Mouse (Mus musculus): ENCODE results near the gene Sik3. TPM values are rescaled to one million over a fixed set of nuclear protein-coding genes. Genes with fewer than 3 reads are reported as not detected.

Sik3 gene
- polyA plus RNA-seq, 1 experiment, result 13.7 TPM

- H3K27ac ChIP-seq (ENCODE audit: insufficient read depth, low read length), result no peak overlapping the region
Measured at GRCm38 (mm10) chr9:46061696-46062425, 49.2 kb downstream of the Sik3 start.

DNA sequence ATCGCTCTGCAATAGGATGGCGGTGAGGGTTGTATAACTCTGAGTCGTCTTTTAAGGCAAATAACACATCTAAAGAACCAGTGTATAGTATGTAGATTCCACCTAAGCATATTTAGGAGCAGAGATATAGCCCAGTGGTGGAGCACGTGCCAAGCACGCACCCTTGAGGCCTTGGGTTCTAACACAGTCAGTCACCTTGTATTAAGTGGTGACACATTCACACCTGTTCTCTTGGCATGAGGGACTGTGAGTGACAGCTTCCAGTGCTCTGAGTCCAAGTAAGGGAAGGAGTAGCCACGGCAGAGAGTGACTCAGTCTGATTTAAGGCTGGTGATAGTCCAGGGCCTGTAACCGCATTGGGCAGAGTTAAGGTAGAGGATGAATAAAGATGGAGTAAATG is 51.7 kb downstream of the Sik3 start:
- 93% methylated on average over 7 of the region's 7 CpGs for WGBS

More at GRCm38 (mm10) chr9:46061696-46062425, 49.2 kb downstream of the Sik3 start:
- 80% methylated on average over 9 of the region's 9 CpGs for WGBS
- H3K4me3 ChIP-seq (ENCODE audit: extremely low read depth, insufficient read depth, insufficient read length), result no peak overlapping the region
- H3K36me3 ChIP-seq (ENCODE audit: control insufficient read depth, insufficient read depth, low read length), result no peaks in the 10 kb centered on the region
- no peaks in the 10 kb centered on the region for H3K4me1 ChIP-seq (ENCODE audit: control insufficient read depth, insufficient read depth, insufficient read length)
- H3K27me3 ChIP-seq (ENCODE audit: control insufficient read depth, insufficient read depth, low read length), result no peaks in the 10 kb centered on the region
- no peak for TF ChIP-seq POLR2A (IDR thresholded peaks at IDR 0.05; ENCODE audit: low read depth, low read length)
- TF ChIP-seq CTCF (IDR thresholded peaks at IDR 0.05; ENCODE audit: extremely low read depth, insufficient read depth, insufficient read length, insufficient replicate concordance), result no peak
- no peak for DNase-seq (ENCODE audit: low read depth in 1 of 2, low spot score in 2 of 2)

GRCm38 (mm10) chr9:46066711-46067110 is 54.1 kb downstream of the Sik3 start:
- WGBS, result 91% methylated on average over 4 of the region's 4 CpGs
- TF ChIP-seq POLR2A (IDR thresholded peaks at IDR 0.05; ENCODE audit: low read depth, low read length) (no peak), CTCF (IDR thresholded peaks at IDR 0.05; ENCODE audit: extremely low read depth, insufficient read depth, insufficient read length, insufficient replicate concordance) (no peak)

More for the DNA sequence above, 51.7 kb downstream of the Sik3 start:
- no peak for TF ChIP-seq CTCF (IDR thresholded peaks at IDR 0.05; ENCODE audit: extremely low read depth, insufficient read depth, insufficient read length, insufficient replicate concordance)
- TF ChIP-seq POLR2A (IDR thresholded peaks at IDR 0.05; ENCODE audit: low read depth, low read length), result no peak
- Histone ChIP-seq H3K27me3 (ENCODE audit: control insufficient read depth, insufficient read depth, low read length) (no peaks in the 10 kb centered on the region), H3K4me3 (ENCODE audit: extremely low read depth, insufficient read depth, insufficient read length) (no peak overlapping the region), H3K36me3 (ENCODE audit: control insufficient read depth, insufficient read depth, low read length) (no peaks in the 10 kb centered on the region), H3K27ac (ENCODE audit: insufficient read depth, low read length) (no peak overlapping the region), H3K4me1 (ENCODE audit: control insufficient read depth, insufficient read depth, insufficient read length) (peaks cover 3% of the 10 kb centered on the region; the same call in 1 of the 2 replicates)
- DNase-seq (ENCODE audit: low read depth in 1 of 2, low spot score in 2 of 2), result no peak

DNA sequence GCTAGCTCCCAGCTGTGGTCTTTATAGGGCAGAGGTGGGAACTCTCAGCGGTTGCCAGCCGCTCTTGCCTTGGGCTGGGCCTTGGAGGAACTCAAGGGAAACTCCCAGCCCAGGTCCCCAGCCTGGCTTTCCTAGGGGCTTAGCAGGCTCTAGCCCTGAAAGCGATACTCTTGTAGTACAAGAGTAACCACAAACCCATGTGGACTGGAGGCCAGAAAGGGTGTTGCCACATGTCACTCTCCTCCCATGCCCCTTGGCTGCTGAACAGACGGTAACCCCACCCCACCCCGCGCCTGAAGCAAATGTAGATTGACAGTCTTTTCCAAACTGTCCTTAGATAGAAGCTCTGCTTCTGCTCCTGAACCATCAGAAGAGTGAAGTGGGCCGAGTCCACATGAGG is 55.1 kb downstream of the Sik3 start:
- peaks cover 3% of the 10 kb centered on the region; the same call in 1 of the 2 replicates for H3K4me1 ChIP-seq (ENCODE audit: control insufficient read depth, insufficient read depth, insufficient read length)
- 38% methylated on average over 7 of the region's 7 CpGs for WGBS
- no peak for DNase-seq (ENCODE audit: low read depth in 1 of 2, low spot score in 2 of 2)
- H3K4me3 ChIP-seq (ENCODE audit: extremely low read depth, insufficient read depth, insufficient read length), result no peak overlapping the region
- TF ChIP-seq CTCF (IDR thresholded peaks at IDR 0.05; ENCODE audit: extremely low read depth, insufficient read depth, insufficient read length, insufficient replicate concordance), result no peak
- no peak for TF ChIP-seq POLR2A (IDR thresholded peaks at IDR 0.05; ENCODE audit: low read depth, low read length)
- no peaks in the 10 kb centered on the region for H3K27me3 ChIP-seq (ENCODE audit: control insufficient read depth, insufficient read depth, low read length)
- no peak overlapping the region for H3K27ac ChIP-seq (ENCODE audit: insufficient read depth, low read length)
- no peaks in the 10 kb centered on the region for H3K36me3 ChIP-seq (ENCODE audit: control insufficient read depth, insufficient read depth, low read length)

More at GRCm38 (mm10) chr9:46066711-46067110, 54.1 kb downstream of the Sik3 start:
- H3K4me3 ChIP-seq (ENCODE audit: extremely low read depth, insufficient read depth, insufficient read length), result no peak overlapping the region
- H3K4me1 ChIP-seq (ENCODE audit: control insufficient read depth, insufficient read depth, insufficient read length), result peaks cover 3% of the 10 kb centered on the region; the same call in 1 of the 2 replicates
- no peaks in the 10 kb centered on the region for H3K36me3 ChIP-seq (ENCODE audit: control insufficient read depth, insufficient read depth, low read length)
- DNase-seq (ENCODE audit: low read depth in 1 of 2, low spot score in 2 of 2), result no peak
- H3K27ac ChIP-seq (ENCODE audit: insufficient read depth, low read length), result no peak overlapping the region
- H3K27me3 ChIP-seq (ENCODE audit: control insufficient read depth, insufficient read depth, low read length), result no peaks in the 10 kb centered on the region

- Histone ChIP-seq H3K27me3 (ENCODE audit: control insufficient read depth, insufficient read depth, low read length) (no peaks in the 10 kb centered on the region), H3K27ac (ENCODE audit: insufficient read depth, low read length) (no peak overlapping the region), H3K36me3 (ENCODE audit: control insufficient read depth, insufficient read depth, low read length) (no peaks in the 10 kb centered on the region), H3K4me3 (ENCODE audit: extremely low read depth, insufficient read depth, insufficient read length) (no peak overlapping the region), H3K4me1 (ENCODE audit: control insufficient read depth, insufficient read depth, insufficient read length) (peaks cover 3% of the 10 kb centered on the region; the same call in 1 of the 2 replicates)
- WGBS, result 64% methylated on average over 4 of the region's 4 CpGs
- TF ChIP-seq POLR2A (IDR thresholded peaks at IDR 0.05; ENCODE audit: low read depth, low read length), result no peak
- no peak for TF ChIP-seq CTCF (IDR thresholded peaks at IDR 0.05; ENCODE audit: extremely low read depth, insufficient read depth, insufficient read length, insufficient replicate concordance)
- no peak for DNase-seq (ENCODE audit: low read depth in 1 of 2, low spot score in 2 of 2)
Measured at GRCm38 (mm10) chr9:46069013-46069412, 56.4 kb downstream of the Sik3 start.

DNA sequence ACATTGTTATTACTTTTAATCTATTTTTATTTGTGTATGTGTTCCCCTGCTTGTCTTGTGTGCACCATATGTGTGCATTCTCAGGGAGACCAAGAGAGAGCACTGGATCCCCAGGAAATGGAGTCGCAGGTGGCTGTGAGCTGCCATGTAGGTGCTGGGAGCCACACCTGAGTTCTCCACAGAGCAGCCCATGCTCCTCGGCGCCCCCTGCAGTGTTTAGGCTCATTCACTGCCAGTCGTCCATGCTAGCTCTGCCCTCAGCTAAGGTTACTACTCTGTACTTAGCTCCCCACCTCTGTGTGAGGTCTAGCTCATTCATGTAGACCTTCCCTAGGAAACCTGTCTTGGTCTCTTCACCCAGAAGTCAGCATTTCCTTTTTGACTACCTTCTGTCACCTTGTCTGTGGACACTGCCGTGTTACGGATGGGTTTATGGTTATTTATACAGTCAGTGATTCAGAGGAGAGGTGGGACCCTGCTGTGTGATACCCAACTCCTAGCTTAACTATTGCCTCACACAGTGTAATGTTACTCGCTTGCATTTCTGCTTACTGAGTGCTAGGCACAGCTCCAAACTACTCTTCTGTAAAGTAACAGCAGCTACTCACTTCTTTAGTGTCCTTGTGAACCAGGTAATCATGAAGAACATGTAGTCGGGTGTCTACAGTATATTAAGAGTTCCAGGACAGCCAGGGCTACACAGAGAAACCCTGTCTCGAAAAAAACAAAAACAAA is 59.6 kb downstream of the Sik3 start:
- Histone ChIP-seq H3K27me3 (ENCODE audit: control insufficient read depth, insufficient read depth, low read length) (no peaks in the 10 kb centered on the region), H3K4me1 (ENCODE audit: control insufficient read depth, insufficient read depth, insufficient read length) (peaks cover 3% of the 10 kb centered on the region), H3K27ac (ENCODE audit: insufficient read depth, low read length) (no peak overlapping the region), H3K4me3 (ENCODE audit: extremely low read depth, insufficient read depth, insufficient read length) (no peak overlapping the region), H3K36me3 (ENCODE audit: control insufficient read depth, insufficient read depth, low read length) (no peaks in the 10 kb centered on the region)
- peak in 1 of 2 experiments; percentile 6 for DNase-seq (ENCODE audit: low read depth in 1 of 2, low spot score in 2 of 2)
- TF ChIP-seq POLR2A (IDR thresholded peaks at IDR 0.05; ENCODE audit: low read depth, low read length), result no peak
- TF ChIP-seq CTCF (IDR thresholded peaks at IDR 0.05; ENCODE audit: extremely low read depth, insufficient read depth, insufficient read length, insufficient replicate concordance), result no peak
- WGBS, result 89% methylated on average over 9 of the region's 9 CpGs

All from spleen, adult 2 months (tissue).